Mouse (Mus musculus) erythroblast, embryonic 14.5 days (primary cell): ENCODE data around the gene Numbl. TPM values are rescaled to one million over a fixed set of nuclear protein-coding genes. Genes with fewer than 3 reads are reported as not detected.

ENCODE experiments used
- H3K27me3 ChIP-seq: 2 replicates; pipeline ENCODE4 v1.6.1; 2012; ENCODE audit warnings: inconsistent platforms; ENCODE audit not compliant: control insufficient read depth
- H3K36me3 ChIP-seq: 2 replicates; pipeline ENCODE4 v1.6.1; 2012; ENCODE audit warnings: mild to moderate bottlenecking, inconsistent platforms; ENCODE audit not compliant: control insufficient read depth
- H3K4me1 ChIP-seq: 2 replicates; pipeline ENCODE4 v1.6.1; 2012; ENCODE audit warnings: inconsistent platforms; ENCODE audit not compliant: control insufficient read depth
- H3K4me3 ChIP-seq: replicated peaks from 2 replicates; pipeline ENCODE3; 2012; ENCODE audit warnings: moderate library complexity, mild to moderate bottlenecking, inconsistent platforms
- H3K9me3 ChIP-seq: 2 replicates; pipeline ENCODE4 v1.6.1; 2012; ENCODE audit warnings: low read length, inconsistent platforms, mixed read lengths; ENCODE audit not compliant: control insufficient read depth
- GATA1 ChIP-seq: IDR thresholded peaks from 2 replicates; pipeline ENCODE4 v1.6.1; 2012; ENCODE audit warnings: low read length, inconsistent platforms, mixed read lengths
- TAL1 ChIP-seq: IDR thresholded peaks from 3 replicates; pipeline ENCODE4 v1.6.1; 2012; ENCODE audit warnings: low read length, inconsistent platforms, mixed read lengths
- polyA plus RNA-seq: library from polyadenylated mRNA; stranded (reverse); fragments of >175 nt; gene quantifications from 2 replicates; pipeline ENCODE4 v1.2.3, GENCODE M21; 2012

The Numbl gene
- polyA plus RNA-seq, 1 experiment, result 0.09 TPM

GRCm38 (mm10) chr7:27228281-27228821 lies 29.9 kb upstream of the Numbl start, which contains the start of gene Itpkc:
Gene Itpkc (minus strand): TSS chr7:27228661.
- TF ChIP-seq GATA1 (no peak), TAL1 (no peak)
- peak within 1 kb of the TSS; percentile 87 for H3K4me3 ChIP-seq
- no peaks in the 10 kb centered on the region for H3K9me3 ChIP-seq
- H3K4me1 ChIP-seq, result peaks cover 75% of the 10 kb centered on the region
- no peaks in the 10 kb centered on the region for H3K27me3 ChIP-seq
- peaks cover 6% of the 10 kb centered on the region for H3K36me3 ChIP-seq

DNA sequence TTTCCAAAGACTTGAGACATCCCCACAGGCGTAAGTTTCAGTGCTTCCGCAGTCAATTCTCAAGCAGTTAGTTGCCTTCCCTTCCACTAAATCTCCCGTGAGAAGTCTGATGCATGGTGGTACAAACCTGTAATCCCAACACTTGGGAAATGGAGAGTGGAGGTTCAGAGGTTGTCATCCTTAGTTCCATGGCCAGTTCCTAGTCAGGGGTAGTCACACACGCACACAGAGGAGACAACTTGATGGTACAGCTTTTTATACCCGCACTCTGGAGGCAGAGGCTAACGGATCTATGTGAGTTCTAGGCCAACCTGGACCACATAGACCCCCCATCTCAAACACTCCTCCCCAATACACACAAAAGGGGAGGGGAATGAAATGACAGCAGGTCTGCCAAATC lies 29.4 kb upstream of the Numbl start:
- Histone ChIP-seq H3K9me3 (no peaks in the 10 kb centered on the region), H3K36me3 (peaks cover 6% of the 10 kb centered on the region), H3K27me3 (no peaks in the 10 kb centered on the region), H3K4me3 (peak overlapping the region; percentile 87), H3K4me1 (peaks cover 75% of the 10 kb centered on the region)
- no peak for TF ChIP-seq GATA1
- TF ChIP-seq TAL1, result no peak

GRCm38 (mm10) chr7:27230781-27231180 lies 27.5 kb upstream of the Numbl start:
- Histone ChIP-seq H3K36me3 (no peaks in the 10 kb centered on the region), H3K4me3 (no peak overlapping the region), H3K4me1 (peaks cover 57% of the 10 kb centered on the region), H3K27me3 (no peaks in the 10 kb centered on the region), H3K9me3 (no peaks in the 10 kb centered on the region)
- TF ChIP-seq GATA1 (no peak), TAL1 (no peak)

DNA sequence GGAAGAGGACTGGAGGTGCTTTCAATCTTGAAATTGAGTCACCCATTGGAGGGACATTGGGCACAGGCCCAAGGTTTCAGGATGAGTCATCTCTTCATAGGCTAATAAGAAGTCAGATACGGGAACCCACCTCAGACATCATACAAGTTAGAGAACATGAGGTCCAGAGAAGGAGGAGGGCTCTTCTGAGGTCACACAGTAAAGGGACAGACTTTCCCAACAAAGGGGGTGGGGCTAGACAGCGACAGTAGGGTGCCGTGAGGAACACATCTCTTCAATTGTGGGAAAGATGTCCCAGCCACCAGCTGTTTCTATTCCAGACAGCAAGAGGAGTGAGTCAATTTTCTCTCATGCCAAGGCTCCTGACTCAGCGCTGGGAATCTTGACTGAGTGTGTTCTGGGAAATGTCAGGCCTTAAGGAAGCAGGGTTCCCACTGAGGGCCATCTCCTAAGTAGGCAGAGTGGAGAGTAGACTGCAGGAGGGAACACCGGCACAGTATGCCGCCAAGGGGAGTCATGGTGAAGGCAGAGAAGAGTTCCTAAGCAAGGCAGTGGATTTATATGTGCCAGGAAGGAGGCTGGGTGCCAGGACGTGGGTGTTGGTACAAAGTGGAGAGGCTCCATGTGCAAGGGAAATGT lies 26.4 kb upstream of the Numbl start:
- Histone ChIP-seq H3K4me3 (no peak overlapping the region), H3K9me3 (no peaks in the 10 kb centered on the region), H3K36me3 (no peaks in the 10 kb centered on the region), H3K4me1 (peaks cover 47% of the 10 kb centered on the region), H3K27me3 (no peaks in the 10 kb centered on the region)
- TF ChIP-seq TAL1, result no peak

DNA sequence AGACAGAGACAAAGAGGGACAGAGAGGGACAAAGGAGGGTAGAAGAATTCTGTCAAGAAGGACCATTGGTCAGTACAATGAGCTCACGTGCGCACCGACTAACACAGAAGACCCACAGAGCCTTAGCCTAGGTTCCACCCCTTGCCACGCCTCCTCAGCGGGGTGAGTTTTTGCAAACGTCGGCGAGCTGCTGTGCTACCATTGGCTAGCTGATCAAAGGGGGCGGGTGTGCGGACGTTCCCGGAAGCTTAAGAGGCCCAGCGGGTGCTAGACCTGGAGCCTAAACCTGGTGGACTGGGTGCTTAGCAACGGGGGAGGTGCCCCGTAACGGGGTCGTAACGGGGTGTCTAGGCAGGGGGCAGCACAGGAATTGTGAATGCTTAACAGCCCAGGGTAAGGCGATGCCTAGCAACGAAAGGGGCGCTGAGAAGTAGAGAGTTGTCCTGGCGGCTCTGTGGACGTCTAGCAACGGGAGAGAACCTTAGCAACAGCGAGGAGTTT lies 25.4 kb upstream of the Numbl start, which contains the start of gene Coq8b:
Coq8b (plus strand) TSS at position 243 of the 501 bp plus-strand sequence.
- H3K36me3 ChIP-seq, result no peaks in the 10 kb centered on the region
- H3K4me1 ChIP-seq, result peaks cover 36% of the 10 kb centered on the region
- H3K9me3 ChIP-seq, result no peaks in the 10 kb centered on the region
- TF ChIP-seq GATA1, result no peak
- no peak for TF ChIP-seq TAL1
- H3K4me3 ChIP-seq, result peak within 1 kb of the TSS; percentile 84
- H3K27me3 ChIP-seq, result no peaks in the 10 kb centered on the region

GRCm38 (mm10) chr7:27233300-27233699 lies 24.9 kb upstream of the Numbl start:
- no peaks in the 10 kb centered on the region for H3K36me3 ChIP-seq
- TF ChIP-seq TAL1 (no peak), GATA1 (no peak)
- no peaks in the 10 kb centered on the region for H3K27me3 ChIP-seq

DNA sequence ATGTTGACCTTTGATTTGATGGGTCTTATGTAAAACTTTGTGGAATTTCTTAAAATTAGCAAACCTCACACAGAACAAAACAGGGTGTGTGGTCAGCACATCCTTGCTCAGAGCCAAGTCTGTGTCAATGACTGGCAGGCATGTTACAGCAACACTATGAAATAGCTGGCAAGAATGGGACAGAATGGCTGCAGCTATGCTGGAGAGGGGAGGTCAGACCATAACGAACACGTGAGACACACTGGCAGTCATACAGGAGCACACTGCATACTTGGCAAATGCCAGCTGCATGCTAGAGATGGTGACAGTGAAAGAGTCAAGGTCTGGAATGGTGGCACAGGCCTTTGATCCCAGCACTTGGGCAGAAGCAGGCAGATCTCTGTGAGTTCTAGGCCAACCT lies 22.5 kb upstream of the Numbl start:
- Histone ChIP-seq H3K36me3 (peaks cover 9% of the 10 kb centered on the region), H3K27me3 (no peaks in the 10 kb centered on the region), H3K4me3 (no peak overlapping the region), H3K4me1 (peaks cover 24% of the 10 kb centered on the region), H3K9me3 (no peaks in the 10 kb centered on the region)
- TF ChIP-seq GATA1 (no peak), TAL1 (no peak)

More at GRCm38 (mm10) chr7:27233300-27233699, 24.9 kb upstream of the Numbl start:
- Histone ChIP-seq H3K4me3 (peak overlapping the region; percentile 84), H3K4me1 (peaks cover 32% of the 10 kb centered on the region), H3K9me3 (no peaks in the 10 kb centered on the region)

- Histone ChIP-seq H3K4me3 (no peak overlapping the region), H3K9me3 (no peaks in the 10 kb centered on the region), H3K4me1 (peaks cover 13% of the 10 kb centered on the region), H3K36me3 (peaks cover 18% of the 10 kb centered on the region), H3K27me3 (no peaks in the 10 kb centered on the region)
- TF ChIP-seq GATA1 (no peak), TAL1 (no peak)
Observed at GRCm38 (mm10) chr7:27237527-27237926, 20.7 kb upstream of the Numbl start.

DNA sequence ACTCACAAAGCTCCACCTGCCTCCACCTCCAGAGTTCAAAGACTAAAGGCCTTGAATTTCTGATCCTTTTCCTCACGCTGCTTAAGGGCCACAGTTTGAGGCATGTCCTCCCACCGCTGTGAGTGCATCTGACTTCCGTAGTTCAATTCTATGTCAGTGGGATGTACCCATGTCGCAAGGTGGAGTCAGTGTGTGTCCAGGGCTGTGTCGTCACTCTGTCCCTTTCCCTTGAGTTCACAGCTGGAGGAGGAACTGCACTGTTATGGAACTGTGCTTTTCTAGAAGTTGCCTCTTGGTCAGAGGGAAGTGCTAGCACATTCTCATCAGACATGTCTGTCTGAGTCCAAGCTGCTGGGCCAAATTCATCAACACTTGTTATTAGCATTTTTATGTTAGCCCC lies 19.7 kb upstream of the Numbl start:
- Histone ChIP-seq H3K36me3 (peaks cover 26% of the 10 kb centered on the region), H3K4me1 (peaks cover 4% of the 10 kb centered on the region), H3K27me3 (no peaks in the 10 kb centered on the region), H3K4me3 (no peak overlapping the region), H3K9me3 (no peaks in the 10 kb centered on the region)
- TF ChIP-seq TAL1 (no peak), GATA1 (no peak)
